Mouse (Mus musculus): Measurements from ENCODE around the gene Gm13277.
"Not testable (repeated sequence)": the region's sequence is repeated elsewhere in the genome, so short reads cannot be mapped to it uniquely, and the experiment has no call there.

GRCm38 (mm10) chr4:88757628-88758031, 30.8 kb upstream of the Gm13277 start:
- TF ChIP-seq KAT2A (IDR thresholded peaks at IDR 0.05; ENCODE audit: insufficient replicate concordance, low read length); POLR2A (IDR thresholded peaks at IDR 0.05; ENCODE audit: low read depth, low read length); HCFC1 (IDR thresholded peaks at IDR 0.05; ENCODE audit: low read depth, low read length); ZMIZ1 (IDR thresholded peaks at IDR 0.05; ENCODE audit: low read depth, low read length); EP300 (IDR thresholded peaks at IDR 0.05; ENCODE audit: low read length); TCF12 (IDR thresholded peaks at IDR 0.05; ENCODE audit: low read depth, low read length); MYC (IDR thresholded peaks at IDR 0.05; ENCODE audit: low read depth, low read length); IRF4 (IDR thresholded peaks at IDR 0.05; ENCODE audit: low read depth, low read length); CHD2 (IDR thresholded peaks at IDR 0.05; ENCODE audit: low read length): not testable (repeated sequence)
- peak; percentile 26 to 60; a peak in 2 of 4 replicates for TF ChIP-seq CTCF (conservative IDR thresholded peaks at IDR 0.05 in 1 of 2, IDR thresholded peaks at IDR 0.05 in 1 of 2; ENCODE audit: low read depth in 2 of 2, low read length in 2 of 2)

Measured in CH12.LX (cell line).